Mouse (Mus musculus): ENCODE data around the gene Enthd1. TPM values are rescaled to one million over a fixed set of nuclear protein-coding genes. Genes with fewer than 3 reads are reported as not detected.

Enthd1 gene
- total RNA-seq, 4 experiments from 2014 or later: not detected

GRCm38 (mm10) chr15:80574211-80575040 is 9.5 kb upstream of the Enthd1 start:
- DNase-seq (ENCODE audit: low spot score in 2 of 2): no peak

DNA sequence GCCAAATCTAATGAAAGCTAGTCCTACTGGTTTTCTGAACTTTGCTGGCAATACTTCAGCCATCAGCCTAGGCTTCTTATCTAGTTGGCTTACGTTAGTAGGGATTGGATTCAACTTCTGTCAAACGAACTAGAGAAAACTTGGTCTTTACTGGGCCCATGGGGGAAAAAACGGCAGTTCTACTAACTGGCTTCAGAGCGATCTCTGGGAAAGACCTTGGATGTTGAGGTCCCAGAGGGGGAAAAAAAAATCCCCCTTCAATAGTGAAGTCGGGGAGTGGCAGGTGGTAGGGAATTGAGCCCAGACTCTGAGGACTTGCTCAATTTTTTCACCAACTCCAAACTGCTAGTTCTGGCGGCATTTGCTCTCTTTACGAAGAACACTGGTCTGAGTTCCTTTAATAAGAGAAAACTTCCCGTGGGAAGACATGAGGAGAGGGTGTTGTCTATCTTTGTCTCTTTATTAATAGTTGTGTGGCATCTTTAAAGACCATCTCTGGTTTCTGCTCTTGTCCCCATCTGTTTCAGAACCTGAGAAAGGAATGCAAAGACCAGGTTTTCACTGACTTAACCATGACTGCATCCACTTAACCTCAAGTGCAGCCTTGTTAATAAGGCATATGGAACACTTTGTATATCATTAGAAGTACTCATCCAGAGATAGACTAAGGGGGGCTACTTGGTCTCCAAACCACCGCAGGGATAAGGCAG is 8.0 kb upstream of the Enthd1 start:
- DNase-seq (ENCODE audit: low spot score in 2 of 2): no peak

- DNase-seq (ENCODE audit: low spot score in 2 of 2): no peak
Measured at GRCm38 (mm10) chr15:80572291-80572690, 7.3 kb upstream of the Enthd1 start, which contains the start of gene Grap2. Gene Grap2 (plus strand): TSS chr15:80572594.

GRCm38 (mm10) chr15:80571611-80572010 is 6.7 kb upstream of the Enthd1 start:
- no peak for DNase-seq (ENCODE audit: low spot score in 2 of 2)

DNA sequence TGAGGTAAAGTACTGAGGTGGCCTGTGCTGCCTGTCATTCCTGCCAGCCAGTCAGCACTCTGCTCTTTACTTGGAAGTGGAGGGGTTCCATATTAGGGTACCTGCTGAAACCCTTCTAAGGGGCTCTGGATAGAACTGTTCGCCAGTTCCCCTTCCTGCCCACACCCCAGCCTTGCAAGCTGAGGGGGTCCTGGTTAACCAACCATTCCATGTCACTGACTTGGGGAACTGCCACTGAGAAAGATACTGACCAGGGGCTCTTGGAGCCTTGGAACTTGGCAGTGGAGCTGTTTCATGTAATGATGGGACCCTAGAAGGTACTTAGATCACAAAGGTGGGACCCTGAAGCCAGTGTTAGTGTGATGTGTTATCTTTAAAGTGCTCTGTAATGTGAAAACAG is 5.3 kb upstream of the Enthd1 start:
- DNase-seq (ENCODE audit: low spot score in 2 of 2): no peak

DNA sequence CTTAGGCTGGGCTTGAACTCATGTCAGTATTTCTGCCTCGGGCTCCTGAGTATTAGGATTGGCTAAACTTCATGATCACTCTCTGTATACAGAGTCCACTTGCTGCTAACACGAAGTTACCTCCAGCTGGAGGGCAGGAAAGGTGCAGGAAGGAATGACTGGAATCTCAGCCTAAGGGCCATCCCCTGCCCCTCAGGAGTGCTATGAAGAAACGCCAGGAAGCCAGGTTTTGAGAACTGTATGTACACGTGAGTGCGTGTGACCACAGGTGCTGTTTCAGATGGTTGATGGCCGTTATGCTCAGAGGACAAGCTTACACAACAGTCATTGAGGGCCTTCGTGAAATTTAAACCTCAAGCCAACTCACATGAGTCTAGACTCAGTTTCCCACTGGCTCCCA is 4.2 kb upstream of the Enthd1 start:
- no peak for DNase-seq (ENCODE audit: low spot score in 2 of 2)

DNA sequence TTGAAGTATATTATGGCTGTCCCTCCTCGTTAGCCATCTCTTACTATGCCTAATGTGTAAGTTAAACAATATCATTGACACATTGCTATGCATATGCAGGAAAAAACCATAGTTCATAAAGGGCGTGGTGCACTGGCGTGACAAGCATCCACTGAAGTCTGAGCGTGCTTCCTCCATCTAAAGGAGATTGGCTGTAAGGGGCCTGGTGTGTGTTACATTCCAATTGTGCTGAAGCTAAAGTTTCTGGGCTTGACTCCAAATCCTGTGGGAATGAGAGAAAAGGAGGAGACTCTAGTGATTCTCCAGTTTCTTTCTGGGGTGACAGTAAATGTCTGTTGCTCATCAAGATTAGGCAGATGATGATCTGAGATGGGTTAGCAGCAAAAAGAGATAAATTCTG is 2.8 kb upstream of the Enthd1 start:
- no peak for DNase-seq (ENCODE audit: low spot score in 2 of 2)

- no peak for DNase-seq (ENCODE audit: low spot score in 2 of 2)
Measured at GRCm38 (mm10) chr15:80567139-80567538, 2.2 kb upstream of the Enthd1 start.

- no peak for DNase-seq (ENCODE audit: low spot score in 2 of 2)
Measured at GRCm38 (mm10) chr15:80566696-80567095, 1.7 kb upstream of the Enthd1 start.

DNA sequence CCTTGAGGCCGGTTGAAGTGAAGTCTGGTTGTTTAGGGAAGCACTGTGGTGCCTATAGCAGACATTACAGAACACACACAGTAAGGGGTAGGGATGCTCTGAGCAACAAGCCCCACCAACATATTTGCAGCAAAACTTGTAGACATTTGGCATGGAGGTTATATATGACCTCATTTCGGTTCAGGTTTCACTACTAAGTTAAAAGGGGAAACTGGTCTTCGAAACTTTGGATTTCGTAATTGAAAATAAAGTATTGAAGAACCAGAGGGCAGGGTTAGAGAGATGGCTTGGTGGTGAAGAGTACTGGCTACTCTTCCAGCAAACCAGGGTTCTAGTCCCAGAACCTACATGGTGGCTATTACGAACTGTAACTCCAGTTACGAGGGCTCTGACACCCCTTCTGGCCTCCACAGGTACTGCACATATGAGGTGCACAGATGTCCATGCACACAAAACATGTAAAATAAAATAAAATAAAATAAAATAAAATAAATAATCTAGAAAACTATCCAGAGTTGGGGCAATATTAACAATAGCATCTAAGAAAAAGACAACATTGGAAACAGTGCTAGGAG is 1.2 kb downstream of the Enthd1 start:
- DNase-seq (ENCODE audit: low spot score in 2 of 2): no peak

GRCm38 (mm10) chr15:80562446-80562845 is 2.5 kb downstream of the Enthd1 start:
- DNase-seq (ENCODE audit: low spot score in 2 of 2): no peak

- no peak for DNase-seq (ENCODE audit: low spot score in 2 of 2)
Measured at GRCm38 (mm10) chr15:80560646-80561580, 4.0 kb downstream of the Enthd1 start.

DNA sequence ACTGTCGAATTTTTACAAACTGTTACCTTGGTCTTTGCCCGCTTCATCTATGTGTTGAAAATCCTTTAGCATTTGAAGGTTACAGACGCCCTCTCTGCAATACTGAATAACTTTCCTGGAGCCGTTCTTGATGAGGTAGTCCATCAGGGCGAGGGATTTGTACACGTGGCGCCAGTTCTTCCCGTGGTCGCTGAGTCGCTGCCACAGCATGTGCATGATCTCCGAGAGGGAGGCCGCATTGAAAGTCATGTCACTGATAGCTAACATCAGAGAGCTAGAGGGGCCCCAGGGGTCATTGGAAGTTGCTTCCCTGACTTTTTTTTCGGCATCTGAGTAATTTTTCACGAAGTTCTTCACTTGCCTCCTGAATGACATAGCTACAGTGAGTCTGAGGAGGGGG is 5.0 kb downstream of the Enthd1 start:
- DNase-seq (ENCODE audit: low spot score in 2 of 2): no peak

- no peak for DNase-seq (ENCODE audit: low spot score in 2 of 2)
Measured at GRCm38 (mm10) chr15:80559534-80559933, 5.4 kb downstream of the Enthd1 start.

DNA sequence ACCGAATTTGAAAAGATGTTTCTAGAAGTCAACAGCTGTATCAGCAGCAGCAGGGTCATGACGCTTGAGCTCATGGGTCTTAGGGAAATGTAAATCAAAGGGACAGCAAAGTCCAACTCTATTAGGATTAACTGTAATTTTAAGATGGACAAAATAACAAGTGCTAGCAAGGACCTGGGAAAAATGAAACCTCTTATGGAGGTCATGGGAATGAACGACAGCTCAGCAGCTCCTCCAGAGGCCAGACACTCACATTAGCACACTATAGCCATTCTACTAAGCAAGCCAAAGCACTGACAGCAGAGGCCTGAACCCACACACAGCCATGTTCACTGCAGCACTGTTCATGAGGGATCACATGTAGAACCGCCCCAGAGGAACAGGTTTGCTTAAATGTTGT is 7.2 kb downstream of the Enthd1 start:
- DNase-seq (ENCODE audit: low spot score in 2 of 2): no peak

DNA sequence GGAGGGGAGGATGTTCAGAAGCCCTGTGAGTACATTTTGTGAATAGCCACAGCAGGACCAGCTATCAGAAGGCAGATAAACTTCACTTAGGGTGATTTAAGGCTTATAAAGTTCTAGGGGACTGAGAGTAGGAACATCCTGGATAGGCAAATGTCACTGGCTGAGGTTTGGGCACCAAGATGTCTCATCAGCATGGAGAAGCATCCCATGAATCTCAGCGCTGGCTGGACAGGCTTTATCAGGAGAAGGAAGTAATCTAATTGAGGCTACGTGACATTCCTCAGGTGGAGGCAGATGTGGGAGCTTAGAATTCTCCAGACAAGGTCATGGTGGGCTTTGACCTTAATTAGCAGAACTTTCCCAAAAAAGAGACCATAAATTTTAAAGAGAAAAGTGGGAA is 8.9 kb downstream of the Enthd1 start:
- DNase-seq (ENCODE audit: low spot score in 2 of 2): no peak

DNA sequence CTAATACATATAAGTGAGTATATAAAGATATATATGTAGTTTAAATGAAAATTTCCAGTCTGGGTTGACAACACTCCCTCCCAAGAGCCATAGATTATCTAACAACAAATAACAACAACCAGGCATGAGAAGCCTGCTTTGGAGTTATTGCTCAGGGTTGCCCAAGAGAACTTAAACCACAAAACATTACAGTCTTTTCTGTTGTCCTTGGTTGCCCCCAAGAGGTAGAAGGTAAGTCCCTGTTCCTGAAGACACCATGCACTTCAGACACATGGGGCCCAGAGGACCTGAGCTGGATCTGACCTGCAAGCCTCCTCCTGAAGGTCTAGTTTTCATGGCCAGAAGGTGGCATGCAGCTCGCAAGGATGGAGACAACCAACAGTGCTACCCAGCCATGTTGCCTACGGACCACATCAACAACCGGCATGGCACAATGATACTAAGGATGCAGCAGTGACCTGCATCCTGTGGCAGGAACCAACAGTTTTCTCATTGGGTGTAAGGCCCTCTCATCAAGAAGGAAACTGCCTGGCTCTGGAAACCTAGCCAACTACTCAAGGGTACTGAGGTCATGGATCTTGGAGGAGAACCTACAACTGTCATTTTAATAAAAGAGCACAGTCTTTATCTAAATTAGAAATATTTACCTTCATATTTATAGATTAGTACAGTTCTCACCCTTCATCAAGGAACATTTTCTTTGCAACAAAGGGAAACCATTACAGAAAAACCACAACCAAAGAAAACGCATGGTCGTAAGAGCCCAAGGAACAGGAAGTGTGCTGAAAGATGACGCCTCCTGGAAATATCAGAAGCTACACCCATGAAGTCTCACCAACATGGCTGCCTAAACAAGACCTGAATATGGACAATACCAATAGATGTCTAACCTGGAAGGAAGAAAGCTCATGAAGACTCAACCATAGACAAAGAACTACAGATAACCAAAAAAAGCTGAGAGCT is 9.8 kb downstream of the Enthd1 start:
- no peak for DNase-seq (ENCODE audit: low spot score in 2 of 2)

DNA sequence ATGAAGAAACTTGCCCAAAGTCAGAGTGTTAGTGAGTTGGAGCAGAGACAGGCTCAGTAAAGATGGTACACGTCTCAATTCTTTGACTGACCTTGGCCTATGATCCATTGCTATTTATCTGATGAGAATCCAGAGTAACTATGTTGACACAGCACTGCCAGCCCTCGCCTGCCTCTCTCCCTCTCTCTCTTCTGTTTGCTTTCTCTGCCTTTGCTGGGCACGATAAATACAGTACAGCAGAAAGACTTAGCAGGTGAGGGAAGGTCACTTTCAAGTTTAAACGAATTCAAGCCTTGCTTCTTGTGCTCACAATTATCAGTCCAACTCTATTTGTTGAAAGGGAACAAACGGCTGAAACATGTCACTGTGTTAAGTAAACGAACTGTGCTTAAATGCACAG is 19.5 kb downstream of the Enthd1 start:
- DNase-seq (ENCODE audit: low spot score in 2 of 2): no peak

GRCm38 (mm10) chr15:80544115-80544514 is 20.8 kb downstream of the Enthd1 start:
- DNase-seq (ENCODE audit: low spot score in 2 of 2): no peak

DNA sequence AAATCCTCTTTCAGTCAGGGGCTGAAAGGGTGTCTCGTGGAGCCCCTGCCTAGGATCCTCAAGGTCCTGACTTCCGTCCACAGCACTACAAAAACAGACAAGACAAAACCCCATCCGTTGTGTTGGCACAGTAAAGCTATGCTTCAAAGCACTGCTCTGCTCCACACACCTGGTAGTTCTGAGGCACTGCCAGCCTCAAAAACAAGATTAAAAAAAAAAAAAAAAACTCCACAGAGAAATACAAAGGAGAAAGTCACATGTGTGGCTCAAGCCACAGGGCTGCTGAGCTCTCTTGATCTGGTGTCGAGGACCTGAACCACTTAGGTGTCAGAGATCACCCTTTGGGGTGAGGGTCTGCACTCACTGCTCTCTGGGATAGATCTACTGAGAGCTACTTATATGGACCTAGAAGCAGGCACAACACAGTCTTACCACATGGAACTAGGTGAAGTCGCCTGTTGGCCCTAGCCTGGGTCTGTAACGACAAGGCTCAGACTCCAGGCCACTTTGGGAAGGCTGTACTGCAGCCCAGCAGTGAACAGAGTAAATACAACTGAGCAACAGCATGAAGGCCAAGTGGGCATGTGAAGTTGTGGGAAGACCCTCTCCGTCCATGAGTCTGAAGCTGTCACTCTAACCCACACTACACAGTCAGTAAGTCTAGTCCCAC is 26.1 kb downstream of the Enthd1 start:
- no peak for DNase-seq (ENCODE audit: low spot score in 2 of 2)
